Mouse (Mus musculus) kidney, postnatal 0 days (tissue): ENCODE data around the gene Armc8. TPM values are rescaled to one million over a fixed set of nuclear protein-coding genes. Genes with fewer than 3 reads are reported as not detected.

ENCODE experiments used
- ATAC-seq: fragments of 200-750 bp; cut with Nextera tagmentation; replicated peaks from 2 replicates; pipeline ENCODE4 v1.8.0; 2017; ENCODE audit warnings: low read depth, moderate number of reproducible peaks, moderate TSS enrichment, moderate library complexity; ENCODE audit not compliant: low FRiP score
- DNase-seq: peaks from one replicate; pipeline ENCODE4 v3.0.0-alpha.2; 2016; ENCODE audit warnings: low spot score
- H3K27ac ChIP-seq: fragments of 300-500 bp; sonication (generic); 2 replicates; pipeline ENCODE4 v1.5.1; 2014; ENCODE audit warnings: mild to moderate bottlenecking
- H3K27me3 ChIP-seq: fragments of 300-500 bp; sonication (generic); 2 replicates; pipeline ENCODE4 v1.6.1; 2014; ENCODE audit warnings: low read length, mixed read lengths; ENCODE audit not compliant: insufficient read depth
- H3K36me3 ChIP-seq: fragments of 300-500 bp; sonication (generic); 2 replicates; pipeline ENCODE4 v1.6.1; 2014; ENCODE audit warnings: low read length, mixed read lengths; ENCODE audit not compliant: insufficient read depth
- H3K4me1 ChIP-seq: fragments of 300-500 bp; sonication (generic); replicated peaks from 2 replicates; pipeline ENCODE4 v1.6.1; 2014; ENCODE audit warnings: antibody characterized with exemption, low read length, mixed read lengths; ENCODE audit not compliant: insufficient read depth
- H3K4me2 ChIP-seq: fragments of 300-500 bp; sonication (generic); 2 replicates; pipeline ENCODE4 v1.6.1; 2014; ENCODE audit warnings: mild to moderate bottlenecking, low read length, moderate library complexity, mixed read lengths
- H3K4me3 ChIP-seq: fragments of 300-500 bp; sonication (generic); replicated peaks from 2 replicates; pipeline ENCODE4 v1.5.1; 2014; ENCODE audit warnings: low read depth, low read length
- H3K9ac ChIP-seq: fragments of 300-500 bp; sonication (generic); 2 replicates; pipeline ENCODE4 v1.6.1; 2014; ENCODE audit warnings: low read depth, low read length
- H3K9me3 ChIP-seq: fragments of 300-500 bp; sonication (generic); replicated peaks from 2 replicates; pipeline ENCODE4 v1.6.1; 2016; ENCODE audit warnings: low read length, inconsistent platforms, mixed read lengths
- CTCF ChIP-seq: IDR thresholded peaks from 2 replicates; pipeline ENCODE4 v1.5.1; 2016; ENCODE audit warnings: antibody characterized with exemption, low read depth, mild to moderate bottlenecking, moderate library complexity
- WGBS: fragments of 180-500 bp; shearing (Covaris S2); extraction: QIAGEN DNeasy Blood & Tissue Kit; methylation state at CpG from one replicate; pipeline ENCODE4 v1.1.7; 2014; 5-methylcytosine and 5-hydroxymethylcytosine counted together
- polyA plus RNA-seq: library from polyadenylated mRNA; unstranded; fragments of >200 nt; fragmentation: Nextera tagmentation; extraction: Ambion mirVana; gene quantifications from 2 replicates; pipeline ENCODE4 v1.2.1, GENCODE M21; 2015

Gene Armc8
- polyA plus RNA-seq, 1 experiment from 2014 or later, result 15.8 TPM

DNA sequence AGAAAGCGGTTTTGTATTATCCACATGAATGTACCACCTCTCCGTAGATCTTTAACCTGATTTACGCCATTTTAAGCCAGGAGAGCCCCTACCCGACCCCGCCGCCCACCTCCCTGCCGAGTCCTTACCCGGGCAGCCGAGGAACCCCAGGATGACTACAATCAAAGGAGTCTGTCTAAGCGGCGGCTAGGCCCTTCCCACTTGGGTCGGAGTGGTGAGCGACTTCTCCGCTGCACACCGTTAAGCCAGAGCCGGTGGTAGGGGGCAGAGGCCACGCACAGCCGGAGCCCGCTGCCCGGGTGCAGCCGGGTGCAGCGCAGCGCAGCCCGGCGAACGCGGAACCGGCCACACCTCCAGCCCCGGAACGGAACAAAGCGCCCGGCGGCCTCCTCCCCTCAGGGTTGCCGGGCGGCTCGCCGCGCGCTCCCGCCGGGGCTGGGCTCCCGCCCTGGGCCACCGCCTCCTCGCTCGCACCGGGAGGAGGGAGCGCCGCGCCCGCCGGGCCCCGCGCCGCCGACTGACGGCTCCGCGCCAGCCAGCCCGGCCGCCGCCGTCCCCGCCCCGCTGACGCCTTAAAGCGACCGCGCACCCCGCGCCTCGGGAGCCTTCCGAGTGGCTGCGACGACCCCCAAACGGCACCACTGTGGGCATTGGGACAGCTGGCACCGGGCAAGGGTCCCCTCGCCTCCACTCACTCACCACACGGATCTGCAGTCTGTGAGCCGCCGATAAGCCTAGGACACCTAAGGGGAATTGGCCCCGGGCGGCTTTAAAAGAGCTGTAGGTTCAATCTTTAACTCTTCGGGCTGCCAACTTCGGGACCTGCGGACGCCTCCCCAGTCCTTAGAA, 132.3 kb downstream of the Armc8 start:
- Histone ChIP-seq H3K27me3 (no peaks in the 10 kb centered on the region), H3K36me3 (no peaks in the 10 kb centered on the region), H3K9me3 (no peaks in the 10 kb centered on the region), H3K4me3 (peak overlapping the region; percentile 66), H3K4me2 (peak overlapping the region; percentile 78), H3K4me1 (peaks cover 26% of the 10 kb centered on the region), H3K9ac (peak overlapping the region; percentile 78), H3K27ac (peak overlapping the region; percentile 73)
- under 1% methylated on average over 73 of the region's 86 CpGs for WGBS
- no peak for TF ChIP-seq CTCF
- ATAC-seq (peak; percentile 73), DNase-seq (peak; percentile 52)

- Histone ChIP-seq H3K36me3 (no peaks in the 10 kb centered on the region), H3K27me3 (no peaks in the 10 kb centered on the region), H3K4me1 (peaks cover 26% of the 10 kb centered on the region), H3K27ac (peak overlapping the region; percentile 73), H3K9ac (peak overlapping the region; percentile 78), H3K4me2 (peak overlapping the region; percentile 78), H3K4me3 (peak overlapping the region; percentile 66), H3K9me3 (no peaks in the 10 kb centered on the region)
- no peak for TF ChIP-seq CTCF
- ATAC-seq (peak; percentile 34), DNase-seq (no peak)
- WGBS, result 17% methylated on average over 16 of the region's 16 CpGs
Observed at GRCm38 (mm10) chr9:99435619-99436181, 133.0 kb downstream of the Armc8 start.

GRCm38 (mm10) chr9:99434892-99435618, 133.6 kb downstream of the Armc8 start:
- Histone ChIP-seq H3K27me3 (no peaks in the 10 kb centered on the region), H3K4me3 (peak overlapping the region; percentile 66), H3K27ac (peak overlapping the region; percentile 73), H3K9ac (peak overlapping the region; percentile 44), H3K4me1 (peaks cover 26% of the 10 kb centered on the region), H3K4me2 (peak overlapping the region; percentile 78), H3K9me3 (no peaks in the 10 kb centered on the region), H3K36me3 (no peaks in the 10 kb centered on the region)
- peak; percentile 65 for DNase-seq
- ATAC-seq, result peak; percentile 73
- 27% methylated on average over 14 of the region's 14 CpGs for WGBS
- TF ChIP-seq CTCF, result no peak

- no peaks in the 10 kb centered on the region for H3K36me3 ChIP-seq
- H3K4me3 ChIP-seq, result no peak overlapping the region
- WGBS, result 79% methylated on average over 4 of the region's 4 CpGs
- H3K4me2 ChIP-seq, result no peak overlapping the region
- no peak overlapping the region for H3K9ac ChIP-seq
- no peak for DNase-seq
- ATAC-seq, result no peak
- H3K9me3 ChIP-seq, result no peaks in the 10 kb centered on the region
- peaks cover 22% of the 10 kb centered on the region for H3K4me1 ChIP-seq
- TF ChIP-seq CTCF, result no peak
- H3K27ac ChIP-seq, result no peak overlapping the region
- H3K27me3 ChIP-seq, result no peaks in the 10 kb centered on the region
Observed at GRCm38 (mm10) chr9:99432478-99432877, 136.2 kb downstream of the Armc8 start.

DNA sequence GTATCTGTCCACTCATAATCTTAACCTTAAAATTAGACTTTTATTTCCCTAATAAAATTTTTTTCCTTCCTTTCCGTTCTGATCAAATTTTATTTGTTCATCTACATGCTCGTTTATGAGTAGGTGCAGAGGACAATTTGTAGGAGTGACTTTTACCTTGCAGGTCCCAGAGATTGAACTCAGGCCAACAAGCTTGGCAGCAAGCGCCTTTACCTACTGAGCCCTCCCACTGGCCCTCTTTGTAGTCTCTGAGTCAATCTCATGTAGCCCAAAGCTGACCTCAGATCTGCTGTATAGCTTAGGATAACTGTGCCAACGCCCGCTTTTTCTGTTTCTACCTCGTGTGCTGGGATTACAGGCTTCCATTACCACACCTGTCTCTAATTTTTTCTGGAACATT, 136.7 kb downstream of the Armc8 start:
- no peak overlapping the region for H3K4me3 ChIP-seq
- 78% methylated on average over 6 of the region's 6 CpGs for WGBS
- TF ChIP-seq CTCF, result no peak
- H3K27ac ChIP-seq, result no peak overlapping the region
- no peaks in the 10 kb centered on the region for H3K9me3 ChIP-seq
- no peaks in the 10 kb centered on the region for H3K36me3 ChIP-seq
- no peak for DNase-seq
- H3K27me3 ChIP-seq, result no peaks in the 10 kb centered on the region
- no peak for ATAC-seq
- peaks cover 17% of the 10 kb centered on the region for H3K4me1 ChIP-seq
- H3K9ac ChIP-seq, result no peak overlapping the region
- H3K4me2 ChIP-seq, result no peak overlapping the region

GRCm38 (mm10) chr9:99431346-99431745, 137.4 kb downstream of the Armc8 start:
- no peak for TF ChIP-seq CTCF
- Histone ChIP-seq H3K27me3 (no peaks in the 10 kb centered on the region), H3K4me2 (no peak overlapping the region), H3K9ac (no peak overlapping the region), H3K4me3 (no peak overlapping the region), H3K4me1 (peaks cover 16% of the 10 kb centered on the region), H3K36me3 (no peaks in the 10 kb centered on the region), H3K27ac (no peak overlapping the region), H3K9me3 (no peaks in the 10 kb centered on the region)
- WGBS, result 90% methylated on average over 8 of the region's 8 CpGs
- DNase-seq (no peak), ATAC-seq (no peak)
